Mouse (Mus musculus) MEL (cell line): ENCODE measurements around the gene Ino80b. TPM values are rescaled to one million over a fixed set of nuclear protein-coding genes. Genes with fewer than 3 reads are reported as not detected.

Source experiments
- DNase-seq: peaks from one replicate; pipeline ENCODE4 v3.0.0; 2011; ENCODE audit warnings: low read depth, low spot score
- H3K27ac ChIP-seq: 2 replicates; pipeline ENCODE4 v1.5.1; 2012; ENCODE audit warnings: low read depth, mild to moderate bottlenecking, control low read depth, low read length, moderate library complexity; ENCODE audit not compliant: control insufficient read depth
- H3K27me3 ChIP-seq, 2 experiments: fragments of 150-350 bp in 1 of 2; sonication (generic) in 1 of 2; 2 replicates each; pipeline ENCODE4 v1.6.1; 2012; ENCODE audit warnings: low read length in 2 of 2, mild to moderate bottlenecking in 2 of 2, improper control_type of control experiment in 1 of 2, moderate library complexity in 1 of 2; ENCODE audit not compliant: insufficient read depth in 2 of 2, control insufficient read depth in 1 of 2
- H3K36me3 ChIP-seq, 2 experiments: 2 replicates each; pipeline ENCODE4 v1.6.1; 2012 to 2014; ENCODE audit warnings: low read length in 2 of 2, improper control_type of control experiment in 1 of 2, inconsistent platforms in 1 of 2, mild to moderate bottlenecking in 1 of 2; ENCODE audit not compliant: insufficient read depth in 2 of 2, control insufficient read depth in 1 of 2
- H3K4me1 ChIP-seq, 2 experiments: fragments of 150-350 bp in 1 of 2; sonication (generic) in 1 of 2; 2 replicates each; pipeline ENCODE4 v1.6.1; 2012; ENCODE audit warnings: low read length in 2 of 2, improper control_type of control experiment in 1 of 2, mild to moderate bottlenecking in 1 of 2; ENCODE audit not compliant: insufficient read depth in 2 of 2, control insufficient read depth in 1 of 2
- H3K4me3 ChIP-seq, 2 experiments: fragments of 150-350 bp in 1 of 2; sonication (generic) in 1 of 2; 2 replicates each; pipeline ENCODE4 v1.5.1; 2012; ENCODE audit warnings: low read depth in 2 of 2, low read length in 2 of 2, mild to moderate bottlenecking in 2 of 2, moderate library complexity in 2 of 2, control low read depth in 1 of 2, improper control_type of control experiment in 1 of 2; ENCODE audit not compliant: control insufficient read depth in 1 of 2, insufficient read depth in 1 of 2
- H3K79me2 ChIP-seq: 2 replicates; pipeline ENCODE4 v1.6.1; 2012; ENCODE audit warnings: mild to moderate bottlenecking, low read length, moderate library complexity; ENCODE audit not compliant: control insufficient read depth, poor library complexity, insufficient read depth
- H3K9ac ChIP-seq: 2 replicates; pipeline ENCODE4 v1.6.1; 2012; ENCODE audit warnings: low read depth, mild to moderate bottlenecking, control low read depth, low read length, moderate library complexity; ENCODE audit not compliant: control insufficient read depth, poor library complexity, severe bottlenecking
- H3K9me3 ChIP-seq: fragments of 150-350 bp; sonication (generic); replicated peaks from 2 replicates; pipeline ENCODE4 v1.6.1; 2012; ENCODE audit warnings: mild to moderate bottlenecking, low read length, improper control_type of control experiment, moderate library complexity; ENCODE audit not compliant: insufficient read depth
- BHLHE40 ChIP-seq: IDR thresholded peaks from 2 replicates; pipeline ENCODE4 v1.6.1; 2012; ENCODE audit warnings: low read depth, mild to moderate bottlenecking, inconsistent platforms, low read length, improper control_type of control experiment, borderline replicate concordance
- CHD2 ChIP-seq: IDR thresholded peaks from 2 replicates; pipeline ENCODE4 v1.6.1; 2011; ENCODE audit warnings: low read length, improper control_type of control experiment
- CTCF ChIP-seq, 3 experiments: IDR thresholded peaks in 2 of 3; conservative IDR thresholded peaks in 1 of 3; 2 replicates each; pipeline ENCODE4 v1.5.1; 2011 to 2012; ENCODE audit warnings: low read length in 3 of 3, low read depth in 2 of 3, mild to moderate bottlenecking in 2 of 3, improper control_type of control experiment in 1 of 3, inconsistent platforms in 1 of 3, mixed read lengths in 1 of 3, moderate library complexity in 1 of 3; ENCODE audit not compliant: control insufficient read depth in 1 of 3, insufficient read depth in 1 of 3, poor library complexity in 1 of 3, severe bottlenecking in 1 of 3
- E2F4 ChIP-seq: IDR thresholded peaks from 2 replicates; pipeline ENCODE4 v1.6.1; 2011; ENCODE audit warnings: low read depth, low read length, improper control_type of control experiment, borderline replicate concordance
- ELF1 ChIP-seq: IDR thresholded peaks from 2 replicates; pipeline ENCODE4 v1.6.1; 2014; ENCODE audit warnings: low read depth, mild to moderate bottlenecking, inconsistent platforms, low read length, improper control_type of control experiment, moderate library complexity
- ETS1 ChIP-seq: IDR thresholded peaks from 2 replicates; pipeline ENCODE4 v1.6.1; 2012; ENCODE audit warnings: low read depth, mild to moderate bottlenecking, inconsistent platforms, low read length, improper control_type of control experiment, moderate library complexity
- GATA1 ChIP-seq: IDR thresholded peaks from 2 replicates; pipeline ENCODE4 v1.6.1; 2011; ENCODE audit warnings: low read depth, low read length, improper control_type of control experiment
- HCFC1 ChIP-seq: IDR thresholded peaks from 2 replicates; pipeline ENCODE4 v1.6.1; 2012; ENCODE audit warnings: low read depth, mild to moderate bottlenecking, inconsistent platforms, low read length, improper control_type of control experiment, moderate library complexity
- JUND ChIP-seq: IDR thresholded peaks from 2 replicates; pipeline ENCODE4 v1.6.1; 2011; ENCODE audit warnings: low read depth, mild to moderate bottlenecking, improper control_type of control experiment, low read length
- KAT2A ChIP-seq: conservative IDR thresholded peaks from 2 replicates; pipeline ENCODE4 v1.6.1; 2012; ENCODE audit warnings: low read depth, low read length, improper control_type of control experiment, inconsistent platforms
- MAX ChIP-seq: IDR thresholded peaks from 2 replicates; pipeline ENCODE4 v1.6.1; 2011; ENCODE audit warnings: low read length, improper control_type of control experiment
- MAZ ChIP-seq: IDR thresholded peaks from 2 replicates; pipeline ENCODE4 v1.6.1; 2012; ENCODE audit warnings: low read depth, mild to moderate bottlenecking, inconsistent platforms, low read length, improper control_type of control experiment
- MYC ChIP-seq: IDR thresholded peaks from 2 replicates; pipeline ENCODE4 v1.6.1; 2011; ENCODE audit warnings: low read depth, mild to moderate bottlenecking, low read length, improper control_type of control experiment, moderate library complexity
- NELFE ChIP-seq: IDR thresholded peaks from 2 replicates; pipeline ENCODE4 v1.6.1; 2011; ENCODE audit warnings: low read depth, low read length, improper control_type of control experiment
- NRF1 ChIP-seq: IDR thresholded peaks from 2 replicates; pipeline ENCODE4 v1.6.1; 2014; ENCODE audit warnings: low read depth, mild to moderate bottlenecking, inconsistent platforms, low read length, improper control_type of control experiment, moderate library complexity; ENCODE audit not compliant: poor library complexity, insufficient read depth, severe bottlenecking
- POLR2A ChIP-seq, 2 experiments: IDR thresholded peaks; 2 replicates each; pipeline ENCODE4 v1.6.1; 2011 to 2012; ENCODE audit warnings: low read length in 2 of 2, mild to moderate bottlenecking in 2 of 2, control low read depth in 1 of 2, improper control_type of control experiment in 1 of 2, low read depth in 1 of 2, moderate library complexity in 1 of 2; ENCODE audit not compliant: control insufficient read depth in 1 of 2, insufficient read depth in 1 of 2, poor library complexity in 1 of 2
- POLR2AphosphoS5 ChIP-seq: IDR thresholded peaks from 2 replicates; pipeline ENCODE4 v1.6.1; 2012; ENCODE audit warnings: low read depth, borderline replicate concordance, mild to moderate bottlenecking, inconsistent platforms, low read length, moderate library complexity, mixed read lengths
- RAD21 ChIP-seq: IDR thresholded peaks from 2 replicates; pipeline ENCODE4 v1.6.1; 2011; ENCODE audit warnings: mild to moderate bottlenecking, low read depth, low read length, improper control_type of control experiment
- SIN3A ChIP-seq: IDR thresholded peaks from 2 replicates; pipeline ENCODE4 v1.6.1; 2012; ENCODE audit warnings: low read length, improper control_type of control experiment, inconsistent platforms
- SMC3 ChIP-seq: IDR thresholded peaks from 2 replicates; pipeline ENCODE4 v1.6.1; 2011; ENCODE audit warnings: low read depth, low read length, improper control_type of control experiment
- UBTF ChIP-seq: IDR thresholded peaks from 2 replicates; pipeline ENCODE4 v1.6.1; 2012; ENCODE audit warnings: low read depth, mild to moderate bottlenecking, inconsistent platforms, low read length, improper control_type of control experiment, moderate library complexity, borderline replicate concordance; ENCODE audit not compliant: insufficient read depth
- USF1 ChIP-seq: IDR thresholded peaks from 2 replicates; pipeline ENCODE4 v1.6.1; 2014; ENCODE audit warnings: low read depth, mild to moderate bottlenecking, inconsistent platforms, low read length, improper control_type of control experiment, moderate library complexity
- USF2 ChIP-seq, 2 experiments: IDR thresholded peaks; 2 replicates each; pipeline ENCODE4 v1.6.1; 2011 to 2012; ENCODE audit warnings: improper control_type of control experiment in 2 of 2, low read length in 2 of 2, borderline replicate concordance in 1 of 2, inconsistent platforms in 1 of 2, low read depth in 1 of 2, mild to moderate bottlenecking in 1 of 2; ENCODE audit not compliant: insufficient read depth in 1 of 2
- ZC3H11A ChIP-seq: IDR thresholded peaks from 2 replicates; pipeline ENCODE4 v1.6.1; 2012; ENCODE audit warnings: low read depth, mild to moderate bottlenecking, inconsistent platforms, low read length, improper control_type of control experiment
- polyA plus RNA-seq, 2 experiments: library from polyadenylated mRNA; stranded (reverse) in 1 of 2; unstranded in 1 of 2; fragments of >175 nt in 1 of 2; fragments of >200 nt in 1 of 2; gene quantifications; 2 replicates each; pipeline versions ENCODE4 v1.2.1 to v1.2.4; 2012; ENCODE audit warnings: low replicate concordance in 2 of 2, low read depth in 1 of 2; ENCODE audit not compliant: insufficient read length in 2 of 2, insufficient read depth in 1 of 2, missing spikeins in 1 of 2
- total RNA-seq: library from RNA; depleted of rRNA; stranded (reverse); fragments of 300-350 nt; gene quantifications from 2 replicates; pipeline ENCODE4 v1.2.3, GENCODE M21; 2012

Gene Ino80b
- total and polyA plus RNA-seq, 3 experiments: 30.6 to 40.9 TPM; not detected in 1

DNA sequence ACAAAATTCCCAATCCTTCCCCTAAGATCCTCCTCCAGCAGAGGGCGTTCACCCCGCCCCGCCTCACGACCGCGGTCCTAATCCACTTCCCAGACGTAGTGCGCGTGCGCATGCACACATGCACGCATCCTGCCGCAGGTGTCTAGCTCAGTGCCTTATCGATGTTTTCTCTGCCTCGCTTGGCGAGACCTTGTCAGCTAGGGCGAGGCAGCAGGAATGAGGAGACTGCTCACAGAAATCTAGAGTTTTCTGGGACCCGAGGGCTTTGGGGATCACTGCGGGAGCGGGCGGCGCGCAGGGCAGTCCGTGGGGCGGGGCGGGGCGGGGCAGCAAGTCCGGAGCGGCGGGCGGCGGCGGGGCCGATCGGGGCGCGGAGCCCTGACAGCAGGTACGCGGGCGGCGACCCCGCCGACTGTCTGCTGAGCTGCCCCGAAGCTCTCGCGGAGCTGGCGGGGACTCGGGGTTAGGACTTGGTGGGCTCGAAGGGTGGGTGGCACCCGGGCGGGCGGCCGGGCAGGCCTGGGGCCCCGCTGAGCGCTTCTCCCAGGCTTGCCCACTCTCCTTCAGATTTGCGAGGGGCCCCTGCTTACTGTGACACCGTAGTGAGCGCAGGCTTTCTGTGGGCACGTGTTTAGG, 40.5 kb upstream of the Ino80b start, which contains the start of gene Dctn1 (continued):
- TF ChIP-seq NELFE (peak; percentile 60), POLR2A (IDR thresholded peaks at IDR 0.05; ENCODE audit: control insufficient read depth in 1 of 2, insufficient read depth in 1 of 2, low read depth in 1 of 2, low read length in 2 of 2, poor library complexity in 1 of 2) (peak; percentile 60 to 76; a peak in 3 of 4 replicates), BHLHE40 (no peak)

DNA sequence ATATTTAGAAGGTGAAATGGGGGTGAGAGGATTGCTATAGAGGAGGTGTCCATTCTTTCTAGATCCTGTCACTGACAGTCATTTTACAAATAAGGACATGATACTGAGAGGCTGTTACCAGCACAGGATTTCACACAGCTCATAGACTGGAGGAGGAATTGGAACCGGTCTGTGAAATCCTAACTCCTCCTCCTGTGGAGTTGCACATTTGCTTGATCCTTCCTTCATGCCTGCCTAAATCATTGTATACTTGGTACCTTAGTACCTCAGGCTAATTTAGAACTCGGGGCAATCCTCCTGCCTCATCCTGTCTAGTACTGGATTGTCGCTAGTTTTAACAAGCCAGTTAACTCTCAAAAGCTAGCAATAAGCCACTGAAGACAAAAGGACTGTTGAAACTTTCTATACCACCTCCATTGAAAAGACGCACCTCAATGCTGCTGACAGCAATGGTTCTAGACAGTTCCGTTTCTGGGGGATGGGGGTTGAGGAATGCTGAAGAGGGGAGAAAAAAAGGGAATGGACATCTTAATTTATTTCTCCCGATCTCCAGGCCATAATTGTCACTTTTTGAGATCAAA, 39.9 kb upstream of the Ino80b start:
- H3K27ac ChIP-seq: peak overlapping the region; percentile 36

DNA sequence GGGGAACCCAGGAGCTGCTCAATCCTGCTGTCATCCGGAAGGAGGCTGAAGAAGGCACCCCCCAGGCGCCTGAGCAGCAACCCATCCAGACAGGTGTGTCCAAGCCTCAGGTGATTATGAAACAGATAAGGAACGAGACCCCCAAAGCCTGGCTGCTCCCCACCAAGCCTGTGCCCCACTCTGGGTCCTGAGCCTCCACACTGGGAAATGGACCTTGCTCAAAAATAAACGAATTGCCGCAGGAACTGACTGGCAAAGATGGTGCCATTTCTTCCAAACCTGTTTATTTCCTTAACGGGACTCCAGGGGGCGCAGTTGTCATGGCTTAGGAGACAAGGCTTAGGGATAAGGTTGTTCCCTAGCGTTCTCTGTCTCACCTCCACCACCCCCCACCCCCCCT, 37.5 kb upstream of the Ino80b start:
- no peak overlapping the region for H3K4me3 ChIP-seq
- peak; percentile 82 for DNase-seq
- H3K27me3 ChIP-seq: no peaks in the 10 kb centered on the region
- no peak overlapping the region for H3K27ac ChIP-seq
- no peak overlapping the region for H3K9ac ChIP-seq
- H3K4me1 ChIP-seq: peaks cover 6 to 9% of the 10 kb centered on the region in 2 experiments
- peaks cover 8% of the 10 kb centered on the region for H3K79me2 ChIP-seq
- peaks cover 0 to 11% of the 10 kb centered on the region in 2 experiments; a peak in 2 of 4 replicates for H3K36me3 ChIP-seq
- TF ChIP-seq RAD21 (peak; percentile 69), SMC3 (peak; percentile 70), CTCF (IDR thresholded peaks at IDR 0.05 in 2 of 3, conservative IDR thresholded peaks at IDR 0.05 in 1 of 3; ENCODE audit: control insufficient read depth in 1 of 3, insufficient read depth in 1 of 3, low read depth in 2 of 3, low read length in 3 of 3, poor library complexity in 1 of 3, severe bottlenecking in 1 of 3) (peak; percentile 69 to 83 (median 81)), HCFC1 (0 out of 2 replicates have a peak, but pooled peaks have one; percentile 37), MAZ (0 out of 2 replicates have a peak, but pooled peaks have one; percentile 45), NELFE (no peak), ZC3H11A (peak; percentile 31; the same call in 1 of the 2 replicates), CHD2 (no peak), SIN3A (0 out of 2 replicates have a peak, but pooled peaks have one; percentile 50)
- no peaks in the 10 kb centered on the region for H3K9me3 ChIP-seq

More for the DNA sequence above, 39.9 kb upstream of the Ino80b start:
- Histone ChIP-seq H3K27me3 (no peaks in the 10 kb centered on the region), H3K9me3 (no peaks in the 10 kb centered on the region), H3K79me2 (peaks cover 8% of the 10 kb centered on the region), H3K36me3 (peaks cover 0 to 9% of the 10 kb centered on the region in 2 experiments; a peak in 2 of 4 replicates), H3K4me3 (peak overlapping the region; percentile 73 to 90), H3K9ac (peak overlapping the region; percentile 73), H3K4me1 (peaks cover 4 to 8% of the 10 kb centered on the region in 2 experiments; a peak in 3 of 4 replicates)
- DNase-seq: no peak
- TF ChIP-seq USF1: no peak
- TF ChIP-seq MAZ: no peak
- no peak for TF ChIP-seq NELFE
- TF ChIP-seq KAT2A: no peak
- no peak for TF ChIP-seq JUND
- TF ChIP-seq MYC: no peak
- no peak for TF ChIP-seq CHD2
- TF ChIP-seq ETS1: no peak
- TF ChIP-seq NRF1: no peak
- no peak for TF ChIP-seq E2F4
- TF ChIP-seq GATA1: no peak
- no peak for TF ChIP-seq MAX
- TF ChIP-seq UBTF: no peak
- no peak for TF ChIP-seq CTCF (IDR thresholded peaks at IDR 0.05 in 2 of 3, conservative IDR thresholded peaks at IDR 0.05 in 1 of 3; ENCODE audit: control insufficient read depth in 1 of 3, insufficient read depth in 1 of 3, low read depth in 2 of 3, low read length in 3 of 3, poor library complexity in 1 of 3, severe bottlenecking in 1 of 3)
- TF ChIP-seq USF2 (IDR thresholded peaks at IDR 0.05; ENCODE audit: borderline replicate concordance in 1 of 2, insufficient read depth in 1 of 2, low read depth in 1 of 2, low read length in 2 of 2): no peak
- no peak for TF ChIP-seq POLR2AphosphoS5
- no peak for TF ChIP-seq ELF1
- no peak for TF ChIP-seq RAD21
